Mouse (Mus musculus): ENCODE measurements around the gene Tnik.
A peak's percentile ranks its signal among the peaks of the same experiment; 100 is the strongest.

Tnik gene

DNA sequence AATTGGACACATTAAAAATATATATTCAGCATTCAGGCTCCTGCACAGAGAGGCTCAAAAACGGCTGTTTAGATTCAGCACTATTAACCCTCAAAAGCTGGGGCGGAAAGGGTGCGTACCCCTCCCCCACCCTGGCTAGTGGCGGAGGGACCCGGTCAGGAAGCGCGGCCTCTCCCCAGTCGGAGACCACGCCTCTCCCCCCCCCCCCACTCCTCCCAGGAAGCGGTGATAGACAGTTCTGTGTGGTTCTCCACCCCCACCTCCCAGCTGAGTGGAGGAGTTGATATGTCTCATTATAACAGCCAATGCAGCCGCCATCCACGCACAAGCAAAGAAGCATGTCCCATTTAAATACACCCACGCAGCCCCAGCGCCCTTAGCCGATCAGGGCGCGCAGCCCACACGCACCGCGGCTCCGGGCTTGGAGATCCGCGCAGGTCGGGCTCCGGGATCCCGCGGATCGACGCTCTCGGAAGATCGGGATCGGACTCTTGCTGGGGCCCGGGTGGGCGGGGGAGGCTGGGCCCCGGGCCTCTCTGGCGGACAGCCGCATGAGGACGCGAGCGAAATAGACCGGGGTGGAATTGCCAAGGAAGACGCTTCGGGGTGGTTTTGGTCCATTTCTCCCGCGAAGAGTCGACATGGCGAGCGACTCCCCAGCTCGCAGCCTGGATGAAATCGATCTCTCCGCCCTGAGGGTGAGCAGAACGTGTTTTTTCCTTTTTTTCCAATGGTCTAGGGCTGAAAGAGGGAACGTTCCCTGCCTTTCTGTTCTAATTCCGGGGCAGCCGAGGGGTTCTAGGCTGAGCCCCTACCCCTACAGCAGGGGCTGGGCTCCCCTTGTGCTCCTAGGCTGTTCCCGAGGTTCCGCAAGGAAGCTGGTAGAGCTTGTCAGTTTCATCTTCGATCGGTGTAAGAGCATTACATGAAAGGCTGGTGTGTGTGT lies at the start of gene Tnik:
Gene Tnik (plus strand): TSS at position 213 of the 946 bp plus-strand sequence.
- DNase-seq (ENCODE audit: low read depth, low spot score) = peak; percentile 75

DNA sequence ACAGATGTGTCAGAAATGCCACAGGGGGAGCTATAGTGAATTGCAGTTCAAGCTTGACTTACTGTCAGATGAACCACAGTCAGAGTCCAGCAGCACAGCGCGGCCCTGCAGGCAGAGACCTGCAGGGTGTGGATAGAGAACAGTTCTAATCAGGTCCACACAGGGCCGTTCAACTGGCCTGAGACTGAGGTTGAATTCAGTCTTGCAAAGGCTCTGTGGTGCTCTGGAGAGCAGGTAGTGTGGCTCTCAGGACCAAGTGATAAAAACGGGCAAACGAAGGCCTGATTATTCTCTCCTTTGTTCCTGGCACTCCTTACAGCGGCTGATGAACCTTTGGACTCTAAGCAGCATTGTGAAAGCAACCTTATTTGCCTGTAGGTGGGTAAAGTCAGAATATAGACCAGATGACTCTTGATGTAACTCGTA lies 48.1 kb upstream of the Tnik start:
- DNase-seq (ENCODE audit: low read depth, low spot score) = peak; percentile 13

DNA sequence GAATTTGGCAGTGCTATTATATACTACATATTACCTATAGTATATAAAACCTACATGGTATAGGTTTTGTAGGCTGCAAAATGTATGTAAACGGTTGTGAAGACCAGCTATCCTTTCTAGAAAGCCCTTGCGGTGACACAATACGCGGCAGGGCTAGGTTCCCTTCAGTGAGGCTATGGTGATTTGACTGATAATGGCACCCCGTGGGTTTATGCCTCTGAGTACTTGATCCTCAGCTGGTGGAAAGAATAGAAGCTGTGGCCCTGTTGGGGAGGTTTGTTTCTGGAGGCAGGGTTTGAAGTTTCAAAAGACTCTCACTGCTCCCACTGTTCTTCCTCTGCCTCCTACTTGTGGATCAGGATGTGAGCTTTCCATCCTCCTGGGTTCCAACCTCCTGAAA lies 46.0 kb upstream of the Tnik start:
- DNase-seq (ENCODE audit: low read depth, low spot score) = peak; percentile 93

DNA sequence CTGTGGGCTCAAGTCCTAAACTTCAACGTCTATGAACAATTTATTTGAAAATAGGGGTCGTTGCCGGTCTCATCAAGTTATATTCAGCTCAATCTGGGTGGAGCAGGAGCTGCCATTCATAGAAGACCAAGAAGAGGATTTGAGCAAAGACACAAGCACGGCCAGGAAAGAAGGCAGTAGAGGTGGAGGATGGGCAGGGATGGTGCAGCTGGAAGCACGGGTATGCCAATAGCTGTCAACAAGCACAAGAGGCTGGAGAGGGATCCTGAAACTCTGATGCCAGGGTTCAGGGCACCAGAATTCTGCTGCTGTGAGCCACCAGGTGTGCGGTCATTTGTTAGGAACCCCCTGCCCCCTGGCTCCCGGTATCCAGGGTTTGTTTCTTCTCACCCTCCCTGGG lies 43.5 kb upstream of the Tnik start:
- DNase-seq (ENCODE audit: low read depth, low spot score) = no peak

DNA sequence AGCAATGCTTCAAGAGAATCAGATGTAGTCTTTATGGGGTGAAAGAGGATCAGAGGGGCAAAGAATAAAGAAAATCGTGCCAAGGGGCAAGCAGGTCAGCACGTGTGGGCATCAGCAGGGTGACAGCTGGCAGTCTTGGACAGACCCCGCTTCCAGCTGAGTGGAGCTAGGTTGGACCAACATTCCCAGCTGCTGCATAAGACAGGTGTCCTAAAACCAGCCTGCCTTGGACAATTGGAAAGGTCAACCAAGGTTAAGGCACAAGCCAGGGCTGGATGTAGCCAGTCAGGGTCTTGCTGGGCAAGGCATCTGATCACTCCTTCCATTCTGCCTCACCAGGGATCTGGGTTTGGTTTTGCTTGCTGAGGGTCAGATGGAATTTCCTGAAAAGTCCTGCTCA lies 43.0 kb upstream of the Tnik start:
- DNase-seq (ENCODE audit: low read depth, low spot score) = peak; percentile 80

DNA sequence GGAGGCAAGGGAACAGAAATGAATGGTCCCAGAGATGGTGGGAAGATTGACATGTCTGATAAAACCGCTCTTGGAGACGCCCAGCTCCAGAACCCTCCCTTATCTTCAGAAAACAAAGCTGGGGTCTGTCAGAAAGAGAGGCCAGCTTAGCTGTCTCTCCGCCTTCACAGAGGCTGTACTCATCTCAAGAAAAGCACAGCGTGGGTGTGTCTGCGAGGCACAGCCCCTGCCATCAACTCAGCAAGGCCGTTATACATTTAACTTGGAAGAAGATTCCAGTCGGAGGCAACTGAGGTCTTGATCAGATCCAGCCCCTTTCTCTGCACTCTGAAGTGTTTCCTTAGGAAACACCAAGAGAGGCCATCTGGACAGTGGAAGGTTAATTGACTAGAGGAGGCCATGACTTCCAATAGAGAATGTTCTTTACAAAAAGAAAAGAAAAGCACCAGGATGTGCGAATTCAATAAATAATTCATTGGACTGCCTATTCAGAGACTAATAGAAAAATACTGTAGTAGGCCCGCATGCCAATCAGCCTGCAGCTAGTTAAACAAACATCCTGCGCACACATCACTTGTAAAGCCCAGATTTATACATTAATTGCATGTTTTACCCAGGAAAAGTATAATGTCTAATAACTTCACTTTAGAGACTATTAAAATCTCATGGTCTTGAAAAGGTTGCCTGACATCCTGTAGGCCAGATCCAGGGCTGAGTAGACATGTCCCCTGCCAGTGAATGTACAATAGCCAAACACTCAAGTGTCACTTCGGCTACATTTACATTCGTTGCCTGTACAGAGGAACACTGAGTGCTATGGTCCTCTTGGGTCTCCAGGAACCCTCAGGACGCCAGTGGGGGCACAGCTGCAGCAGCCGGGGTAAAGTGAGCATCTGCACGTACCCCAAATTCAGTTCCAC lies 38.3 kb upstream of the Tnik start:
- DNase-seq (ENCODE audit: low read depth, low spot score) = peak; percentile 27

DNA sequence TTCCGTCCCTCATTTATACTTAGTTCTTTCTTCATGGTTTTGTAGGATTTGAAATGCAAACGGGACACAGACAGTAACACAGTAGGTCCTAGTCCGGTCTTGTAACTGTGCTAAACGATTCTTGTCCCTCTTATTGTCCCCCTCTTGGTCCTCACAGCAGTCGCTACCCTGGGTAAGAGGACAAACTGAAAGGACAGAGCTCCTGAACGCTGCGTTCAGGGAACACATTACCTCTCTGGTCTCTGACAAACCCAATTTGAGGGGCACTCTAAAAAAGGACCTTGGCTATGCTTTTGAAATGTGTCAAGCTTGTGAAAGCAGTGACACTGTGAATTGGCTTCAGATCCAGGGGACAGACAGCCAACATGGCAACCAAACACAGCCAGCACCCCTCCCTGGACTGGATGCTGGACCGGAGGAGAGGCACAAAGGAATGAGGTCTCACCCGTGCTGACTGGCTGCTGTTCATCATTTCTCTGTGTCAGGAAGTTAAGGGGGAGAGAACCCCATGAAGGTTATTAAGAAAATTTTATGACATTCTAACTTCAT lies 37.6 kb upstream of the Tnik start:
- DNase-seq (ENCODE audit: low read depth, low spot score) = no peak

DNA sequence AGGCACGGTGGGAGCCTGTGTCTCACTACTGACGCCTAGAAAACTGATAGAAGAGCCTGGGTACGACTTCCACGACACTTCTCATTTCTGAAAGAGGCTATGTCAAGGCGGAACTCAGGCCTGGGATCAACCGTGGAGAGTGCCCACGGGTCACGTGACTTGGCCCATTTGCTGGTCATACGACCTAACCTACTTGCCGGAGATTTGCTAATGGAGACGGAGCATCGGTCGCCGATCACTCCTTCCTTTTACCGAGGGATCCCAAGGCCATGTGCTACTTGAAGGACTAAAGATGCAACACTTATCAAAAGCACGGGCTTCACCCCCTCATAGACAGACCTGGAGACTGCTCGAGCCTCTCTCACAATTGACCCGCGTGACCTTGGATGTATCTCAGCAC lies 36.8 kb upstream of the Tnik start:
- DNase-seq (ENCODE audit: low read depth, low spot score) = no peak

DNA sequence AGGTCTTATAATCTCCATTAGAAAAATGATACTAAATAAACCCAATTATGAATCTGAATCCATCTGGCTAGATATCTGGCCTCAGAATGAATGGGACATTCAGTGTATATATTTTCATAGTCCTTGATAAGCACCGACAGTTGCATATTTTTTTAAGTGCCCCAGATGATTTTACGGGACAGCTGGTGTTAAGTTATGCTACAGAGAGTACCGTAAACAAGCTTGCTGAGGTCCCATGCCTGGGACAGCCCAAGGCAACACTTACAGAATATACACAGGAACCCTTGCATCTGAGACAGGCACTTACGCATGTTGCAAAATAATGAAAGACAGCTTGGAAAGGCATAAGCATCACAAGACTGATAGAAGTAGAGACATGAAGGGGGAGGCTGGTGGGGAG lies 34.1 kb upstream of the Tnik start:
- no peak for DNase-seq (ENCODE audit: low read depth, low spot score)

DNA sequence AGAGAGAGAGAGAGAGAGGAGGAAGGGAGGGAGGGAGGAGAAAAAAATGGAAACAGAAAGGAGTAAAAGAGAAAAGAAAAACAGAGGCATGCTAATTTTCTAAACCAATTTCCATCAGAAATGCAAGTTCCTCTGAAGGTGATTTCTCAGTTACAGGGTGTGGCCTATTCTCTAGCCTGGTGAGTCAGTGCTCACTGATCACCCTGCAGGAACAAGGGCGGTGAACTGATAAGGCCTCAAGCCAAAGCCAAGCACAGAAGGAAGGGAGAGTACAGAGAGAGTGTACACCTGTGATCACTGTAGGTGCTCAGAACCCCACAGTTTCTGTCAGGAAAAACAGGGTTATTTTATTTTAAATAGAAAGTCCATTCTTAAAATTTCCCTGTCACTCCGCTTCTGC lies 33.5 kb upstream of the Tnik start:
- DNase-seq (ENCODE audit: low read depth, low spot score) = peak; percentile 38

DNA sequence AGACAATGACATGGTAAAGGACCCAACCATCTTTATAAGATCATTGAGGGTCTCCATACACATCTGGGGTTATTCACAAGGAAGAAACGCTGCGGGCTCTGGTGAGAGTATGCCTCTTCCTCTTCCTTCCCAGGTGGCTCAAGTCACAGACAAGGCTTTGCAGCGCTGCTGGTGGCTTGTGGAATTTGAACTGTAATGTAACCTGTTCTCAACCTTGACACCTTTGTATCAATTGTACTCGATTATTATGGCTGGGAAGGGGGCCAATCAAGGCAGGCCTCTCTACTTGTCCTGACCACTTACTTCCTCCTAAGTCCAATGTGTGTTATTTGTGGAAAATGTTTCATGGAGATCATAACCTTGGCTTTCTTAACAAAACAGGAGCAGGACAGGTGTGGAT lies 30.1 kb upstream of the Tnik start:
- DNase-seq (ENCODE audit: low read depth, low spot score) = no peak

DNA sequence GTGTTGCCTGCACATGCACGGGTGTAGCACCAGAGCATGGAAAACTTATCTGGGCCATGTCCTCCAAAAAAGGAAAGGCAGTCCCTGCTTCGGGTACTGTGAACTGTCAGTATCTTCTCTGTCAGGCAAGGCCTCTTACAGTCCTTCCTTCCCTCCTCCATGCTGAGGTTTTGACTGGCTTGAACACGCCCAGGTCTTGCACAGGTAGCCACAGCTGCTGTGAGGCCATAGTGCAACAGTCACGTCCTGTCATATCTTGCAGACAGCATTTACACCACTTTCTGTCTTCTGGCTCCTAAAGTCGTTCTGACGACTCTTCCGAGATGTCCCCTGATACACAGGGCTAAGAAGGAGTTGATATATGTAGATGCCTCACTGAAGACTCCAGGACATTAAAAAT lies 28.8 kb upstream of the Tnik start:
- no peak for DNase-seq (ENCODE audit: low read depth, low spot score)

DNA sequence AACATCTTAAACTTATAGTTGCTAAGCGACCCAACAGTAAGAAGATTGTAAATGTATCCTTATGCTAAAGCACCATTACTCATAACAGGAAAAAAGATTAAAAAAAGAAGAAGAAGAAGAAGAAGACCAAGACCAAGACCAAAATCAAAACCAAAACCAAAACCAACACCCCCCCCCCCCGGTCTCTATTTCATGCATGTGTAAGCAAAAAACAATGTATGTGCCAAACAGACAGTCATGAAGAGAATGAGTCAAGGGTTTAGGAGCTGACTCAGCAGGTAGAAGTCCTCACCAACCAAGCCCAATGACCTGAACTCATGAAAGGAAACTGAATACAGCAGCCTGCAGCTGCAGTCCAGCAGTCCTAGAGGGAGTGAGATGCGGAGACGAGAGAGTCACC lies 26.3 kb upstream of the Tnik start:
- no peak for DNase-seq (ENCODE audit: low read depth, low spot score)

DNA sequence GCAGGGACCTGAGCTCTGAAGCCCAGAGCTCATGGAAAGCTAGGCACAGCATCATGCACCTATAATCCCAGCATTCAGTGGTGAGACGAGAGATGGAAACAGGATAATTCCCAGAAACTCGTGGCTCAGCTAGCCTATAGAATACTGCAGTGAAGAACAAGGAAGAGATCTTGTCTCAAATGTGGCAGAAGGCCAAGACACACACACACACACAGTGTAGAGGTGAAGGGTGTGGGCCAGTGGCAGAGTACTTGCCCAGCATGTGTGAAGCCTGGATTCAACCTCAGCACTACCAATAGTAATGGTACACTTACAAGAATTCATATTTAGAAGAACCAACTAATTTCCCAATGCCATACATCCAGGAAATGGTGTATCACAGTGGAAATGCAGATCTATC lies 24.9 kb upstream of the Tnik start:
- DNase-seq (ENCODE audit: low read depth, low spot score) = no peak

DNA sequence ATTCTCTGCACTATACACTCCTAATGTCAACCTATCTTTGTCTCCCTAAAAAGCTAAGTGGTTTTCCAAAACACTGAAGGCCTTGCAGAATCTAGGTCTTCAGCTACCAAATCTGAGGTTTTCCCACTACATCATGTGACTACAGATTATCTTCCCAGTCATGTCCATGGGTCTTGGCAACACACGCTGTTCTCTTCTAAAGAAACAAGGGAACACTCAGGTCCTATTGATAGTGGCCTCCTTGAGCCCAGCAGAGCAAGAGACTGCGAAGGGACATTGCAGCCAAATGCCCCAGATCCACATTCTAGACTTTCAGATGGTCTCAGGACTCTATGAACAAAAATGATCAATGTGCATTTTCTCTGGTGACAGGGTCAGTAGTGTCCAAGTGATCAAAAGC lies 20.5 kb upstream of the Tnik start:
- DNase-seq (ENCODE audit: low read depth, low spot score) = no peak

DNA sequence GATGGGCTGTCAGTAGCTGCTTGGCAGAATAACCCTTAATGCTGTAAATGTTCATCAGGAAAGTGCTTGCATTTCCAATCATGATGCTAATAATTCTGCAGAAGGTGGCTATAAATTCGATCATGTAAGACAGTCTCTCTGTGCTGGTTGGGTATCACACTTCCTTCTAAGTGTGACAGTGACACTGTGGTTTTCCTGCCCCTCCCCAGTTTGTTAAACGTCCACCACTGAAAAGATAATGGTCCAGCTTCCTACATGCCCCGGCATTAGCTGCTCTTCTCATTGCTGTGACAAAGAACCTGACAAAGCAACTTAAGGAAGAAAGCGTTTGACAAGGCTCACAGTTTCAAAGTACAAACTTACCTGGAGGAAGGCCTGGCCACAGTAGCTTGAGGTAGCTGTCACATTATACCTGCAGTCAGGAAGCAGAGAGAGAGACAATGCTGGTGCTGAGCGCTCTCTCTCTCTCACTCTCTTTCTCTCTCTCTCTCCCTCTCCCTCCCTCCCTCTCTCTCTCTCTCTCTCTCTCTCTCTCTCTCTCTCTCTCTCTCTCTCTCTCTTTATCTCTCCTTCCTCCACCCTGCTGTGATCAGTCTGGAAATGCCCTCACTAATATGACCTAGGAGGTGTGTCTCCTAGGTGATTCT lies 18.6 kb upstream of the Tnik start:
- no peak for DNase-seq (ENCODE audit: low read depth, low spot score)

DNA sequence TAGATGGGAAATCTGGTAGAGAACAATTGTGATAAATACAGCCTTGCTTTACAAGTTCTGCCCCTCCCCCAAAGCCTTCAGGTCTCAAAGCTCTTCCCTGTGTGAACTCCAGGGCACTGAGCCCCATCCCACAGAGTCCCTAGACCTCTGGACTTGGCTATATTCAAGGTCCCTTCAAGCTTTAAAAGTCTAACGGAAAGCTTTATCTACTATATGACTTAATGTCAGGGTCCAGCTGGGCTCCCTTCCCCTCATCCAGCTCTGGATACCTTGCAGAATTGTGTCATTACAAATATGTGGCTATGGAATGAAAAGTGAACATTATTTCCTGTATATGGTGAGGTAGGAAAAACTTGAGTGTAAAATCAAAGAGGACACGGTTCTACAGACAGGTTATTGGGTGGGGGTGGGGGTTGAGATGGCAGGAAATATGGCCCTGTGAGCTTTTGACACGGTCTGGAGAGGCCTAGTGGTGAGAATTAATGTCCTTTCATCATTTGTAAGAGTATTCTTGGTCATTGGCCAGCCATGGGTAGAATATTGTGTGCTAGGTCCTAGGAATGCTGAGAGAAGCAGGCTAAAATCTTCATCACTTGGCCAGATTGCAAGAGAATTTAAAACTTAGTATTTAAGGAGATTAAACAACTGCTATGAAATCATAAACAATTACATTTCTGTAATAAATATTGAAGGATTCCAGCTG lies 14.6 kb upstream of the Tnik start:
- DNase-seq (ENCODE audit: low read depth, low spot score) = no peak

DNA sequence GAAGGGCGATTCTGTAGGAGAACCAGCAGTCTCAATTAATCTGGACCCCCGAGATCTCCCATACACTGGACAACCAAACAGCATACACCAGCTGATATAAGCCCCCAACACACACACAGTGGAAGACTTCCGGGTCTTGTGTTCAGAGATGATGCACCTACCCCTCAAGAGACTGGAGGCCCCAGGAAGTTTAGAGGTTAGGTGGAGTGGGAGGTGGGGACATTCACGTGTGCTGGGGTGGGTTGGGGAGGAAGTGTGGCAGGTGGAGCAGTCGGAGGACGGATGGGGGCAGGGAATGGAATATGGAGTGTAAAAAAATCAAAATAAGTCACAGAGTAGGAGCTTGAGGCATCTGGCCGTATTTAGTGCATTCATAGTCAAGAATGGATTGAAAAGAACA lies 7.3 kb upstream of the Tnik start:
- DNase-seq (ENCODE audit: low read depth, low spot score) = no peak

DNA sequence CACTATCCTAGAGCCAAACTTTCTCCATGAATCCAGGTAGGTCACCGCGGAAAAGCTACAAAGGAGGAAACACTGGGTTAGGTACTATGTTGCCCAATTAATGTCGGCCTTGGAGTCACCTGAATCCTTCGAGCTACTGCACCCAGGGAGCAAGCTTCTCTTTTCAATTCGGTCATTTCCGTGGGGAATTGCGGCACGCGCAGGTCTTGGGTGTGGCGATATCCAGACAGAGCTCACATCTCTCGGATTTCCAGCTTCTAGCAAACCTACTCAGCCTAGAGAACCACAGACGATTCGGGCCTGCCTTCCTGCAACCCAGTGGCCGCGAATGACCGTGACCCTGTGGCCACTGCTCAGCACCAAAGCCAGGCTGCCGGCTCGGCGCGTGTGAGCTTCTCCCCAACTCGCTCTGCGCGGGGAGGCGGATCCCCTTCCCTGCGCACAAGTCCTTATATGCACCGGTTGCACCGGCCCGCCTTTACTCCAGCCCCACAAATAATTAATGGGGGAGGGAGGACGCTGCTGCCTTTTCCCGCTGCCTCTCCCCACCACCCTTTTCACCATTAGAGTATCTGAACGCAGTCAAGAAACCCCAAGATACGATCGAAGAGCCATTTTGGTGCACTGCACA lies 528 bp upstream of the Tnik start:
- DNase-seq (ENCODE audit: low read depth, low spot score) = peak; percentile 64

DNA sequence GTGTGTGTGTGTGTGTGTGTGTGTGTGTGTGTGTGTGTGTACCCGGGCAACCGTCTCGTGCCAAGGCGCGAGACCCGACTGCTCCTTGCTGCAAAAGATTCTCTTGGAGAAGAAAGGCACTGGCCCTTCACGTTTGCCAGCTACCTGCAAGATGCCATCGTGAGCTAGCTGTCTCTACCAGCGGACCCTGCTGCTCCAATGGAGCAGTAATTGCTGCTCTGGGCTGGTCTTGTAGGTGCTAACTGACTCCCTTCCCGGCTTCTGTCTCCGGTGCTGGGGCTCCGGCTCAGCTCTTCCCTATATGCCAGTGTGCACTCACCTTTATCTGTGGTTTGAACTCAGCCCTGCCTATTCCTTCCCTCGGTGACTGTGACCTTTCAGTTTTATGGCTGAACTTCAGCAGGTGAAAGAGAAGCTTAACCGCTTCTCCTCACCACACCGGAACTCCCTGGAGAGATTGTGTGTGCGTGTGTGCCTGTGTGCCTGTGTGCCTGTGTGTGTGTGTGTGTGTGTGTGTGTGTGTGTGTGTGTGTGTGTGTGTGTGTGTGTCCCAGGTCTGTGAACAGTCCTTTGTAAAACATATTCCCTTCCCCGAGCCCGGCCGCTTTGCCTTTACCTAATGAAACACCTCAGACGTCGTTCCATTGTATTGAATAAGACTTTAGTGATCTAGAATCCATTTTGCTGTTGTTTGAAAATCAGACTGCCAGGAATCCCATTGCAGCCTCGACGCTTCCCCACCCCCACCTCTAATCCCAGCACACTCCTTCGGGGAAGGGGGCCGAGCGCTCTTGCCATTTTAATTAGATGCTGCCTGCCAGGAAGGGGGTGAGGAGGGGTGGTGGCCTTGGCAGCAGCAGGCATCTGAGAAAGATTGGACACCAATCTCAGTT lies 1.2 kb downstream of the Tnik start:
- DNase-seq (ENCODE audit: low read depth, low spot score) = peak; percentile 57
